Mouse (Mus musculus) small intestine, adult 2 months (tissue): ENCODE data around the gene Tbcb. TPM values are rescaled to one million over a fixed set of nuclear protein-coding genes. Genes with fewer than 3 reads are reported as not detected.
A peak's percentile ranks its signal among the peaks of the same experiment; 100 is the strongest.
"Not testable (repeated sequence)": the region's sequence is repeated elsewhere in the genome, so short reads cannot be mapped to it uniquely, and the experiment has no call there.

ENCODE experiments used
- H3K27ac ChIP-seq: fragments of 200-500 bp; 2 replicates; pipeline ENCODE4 v1.5.1; 2012; ENCODE audit warnings: low read depth, low read length, control low read depth, inconsistent platforms; ENCODE audit not compliant: insufficient read depth
- H3K27me3 ChIP-seq: fragments of 200-500 bp; 2 replicates; pipeline ENCODE4 v1.6.1; 2012; ENCODE audit warnings: mild to moderate bottlenecking, moderate library complexity, low read length, inconsistent platforms; ENCODE audit not compliant: control insufficient read depth, insufficient read depth
- H3K36me3 ChIP-seq: fragments of 200-500 bp; 2 replicates; pipeline ENCODE4 v1.6.1; 2012; ENCODE audit warnings: mild to moderate bottlenecking, low read length, control low read depth, inconsistent platforms; ENCODE audit not compliant: control insufficient read depth, insufficient read depth
- H3K4me1 ChIP-seq: fragments of 200-500 bp; 2 replicates; pipeline ENCODE4 v1.6.1; 2012; ENCODE audit warnings: low read length, inconsistent platforms, mixed read lengths; ENCODE audit not compliant: control insufficient read depth, insufficient read depth, insufficient read length
- H3K4me3 ChIP-seq: fragments of 200-500 bp; 2 replicates; pipeline ENCODE4 v1.5.1; 2012; ENCODE audit warnings: low read depth, mild to moderate bottlenecking, control low read depth, inconsistent platforms, low read length, moderate library complexity
- CTCF ChIP-seq: fragments of 200-500 bp; IDR thresholded peaks from 2 replicates; pipeline ENCODE4 v1.5.1; 2012; ENCODE audit warnings: low read depth, mild to moderate bottlenecking, control low read depth, inconsistent platforms, low read length, moderate library complexity, mixed read lengths; ENCODE audit not compliant: insufficient replicate concordance, insufficient read length; ENCODE audit errors: extremely low read depth
- POLR2A ChIP-seq: fragments of 200-500 bp; IDR thresholded peaks from 2 replicates; pipeline ENCODE4 v1.6.1; 2012; ENCODE audit warnings: low read depth, mild to moderate bottlenecking, control low read depth, inconsistent platforms, low read length, moderate library complexity
- WGBS: fragments of 180-500 bp; shearing (Covaris S2); methylation state at CpG from one replicate; pipeline ENCODE4 v1.1.7; 2018; 5-methylcytosine and 5-hydroxymethylcytosine counted together
- polyA plus RNA-seq: library from polyadenylated mRNA; depleted of rRNA; stranded (reverse); fragments of >200 nt; gene quantifications from 2 replicates; pipeline ENCODE4 v1.2.3, GENCODE M21; 2012

The Tbcb gene
- polyA plus RNA-seq, 1 experiment = 45.2 TPM

DNA sequence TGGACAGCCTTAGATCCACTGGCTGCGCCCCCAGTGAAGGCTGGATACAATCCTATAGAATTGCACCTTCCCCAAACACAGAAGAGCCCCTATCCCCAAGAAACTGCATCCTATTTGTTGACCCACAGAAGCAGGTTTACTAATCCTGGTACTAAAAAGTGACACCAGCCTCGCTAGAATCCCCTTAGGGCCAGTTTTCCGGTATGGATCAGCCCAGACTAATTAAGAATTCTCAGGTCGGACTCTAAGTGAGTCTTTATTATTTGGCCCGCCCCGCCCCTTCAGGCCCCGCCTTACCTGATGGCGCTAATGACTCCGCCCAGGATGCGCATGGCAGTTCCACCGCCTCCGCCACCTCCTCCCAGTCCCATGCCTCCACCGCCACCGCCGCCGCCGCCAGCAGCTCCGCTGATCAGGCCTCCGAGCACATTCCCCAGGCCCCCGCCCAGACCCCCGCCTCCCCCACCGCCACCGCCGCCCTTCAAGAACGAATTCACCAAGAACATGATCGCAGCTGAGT lies 38.4 kb downstream of the Tbcb start:
- TF ChIP-seq CTCF = no peak
- peak; percentile 56; the same call in 1 of the 2 replicates for TF ChIP-seq POLR2A
- Histone ChIP-seq H3K27me3 (no peaks in the 10 kb centered on the region), H3K4me3 (peak overlapping the region; percentile 86), H3K27ac (peak overlapping the region; percentile 37; the same call in 1 of the 2 replicates), H3K4me1 (peaks cover 24% of the 10 kb centered on the region), H3K36me3 (peaks cover 34% of the 10 kb centered on the region)
- WGBS = 3% methylated on average over 26 of the region's 26 CpGs

DNA sequence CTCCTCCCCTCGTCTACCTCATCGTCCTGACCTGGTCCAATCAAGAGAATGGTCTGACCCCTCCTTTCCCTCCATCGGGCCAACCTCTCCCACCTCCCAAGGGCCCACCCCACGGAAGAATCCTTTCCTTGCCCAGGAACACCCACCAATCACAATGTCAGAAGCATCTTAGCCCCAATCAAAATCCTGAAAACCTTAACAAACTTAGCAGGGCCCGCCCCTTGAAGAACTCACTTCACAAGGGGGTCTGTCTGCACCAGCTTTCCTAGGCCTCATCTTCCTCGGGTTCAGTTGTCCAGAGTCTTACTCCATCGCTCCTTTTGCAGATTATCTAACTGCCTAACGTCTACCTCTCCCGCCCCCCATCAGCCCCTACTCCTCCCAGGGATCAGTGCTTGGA lies 39.1 kb downstream of the Tbcb start:
- H3K27ac ChIP-seq = no peak overlapping the region
- WGBS = 70% methylated on average over 9 of the region's 9 CpGs

DNA sequence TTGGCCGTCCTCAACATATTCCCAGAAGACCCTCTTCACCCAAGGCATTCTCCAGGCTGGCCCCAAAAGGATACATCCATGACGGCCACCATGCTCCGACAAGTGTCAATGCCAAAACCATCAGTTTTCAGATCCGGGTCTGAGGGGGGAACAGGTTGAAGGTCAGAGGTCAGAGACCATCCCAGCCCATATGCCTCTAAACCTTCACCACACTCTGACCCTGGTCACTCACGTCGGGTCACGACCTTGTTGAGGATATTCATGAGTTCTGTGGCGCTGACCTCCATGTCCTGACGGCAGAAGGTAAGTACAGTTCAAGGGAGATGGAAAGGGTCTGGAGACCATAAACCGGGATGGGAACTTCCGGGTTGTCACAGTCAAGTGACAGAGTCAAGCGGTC lies 40.0 kb downstream of the Tbcb start:
- TF ChIP-seq POLR2A = no peak
- TF ChIP-seq CTCF = no peak
- 89% methylated on average over 12 of the region's 12 CpGs for WGBS
- Histone ChIP-seq H3K27me3 (no peaks in the 10 kb centered on the region), H3K4me1 (peaks cover 30% of the 10 kb centered on the region), H3K36me3 (peaks cover 48% of the 10 kb centered on the region), H3K4me3 (no peak overlapping the region), H3K27ac (no peak overlapping the region)

More for the DNA sequence above, 39.1 kb downstream of the Tbcb start:
- Histone ChIP-seq H3K4me3 (peak overlapping the region; percentile 86; the same call in 1 of the 2 replicates), H3K36me3 (peaks cover 40% of the 10 kb centered on the region), H3K27me3 (no peaks in the 10 kb centered on the region), H3K4me1 (peaks cover 26% of the 10 kb centered on the region)
- TF ChIP-seq CTCF (no peak), POLR2A (no peak)

DNA sequence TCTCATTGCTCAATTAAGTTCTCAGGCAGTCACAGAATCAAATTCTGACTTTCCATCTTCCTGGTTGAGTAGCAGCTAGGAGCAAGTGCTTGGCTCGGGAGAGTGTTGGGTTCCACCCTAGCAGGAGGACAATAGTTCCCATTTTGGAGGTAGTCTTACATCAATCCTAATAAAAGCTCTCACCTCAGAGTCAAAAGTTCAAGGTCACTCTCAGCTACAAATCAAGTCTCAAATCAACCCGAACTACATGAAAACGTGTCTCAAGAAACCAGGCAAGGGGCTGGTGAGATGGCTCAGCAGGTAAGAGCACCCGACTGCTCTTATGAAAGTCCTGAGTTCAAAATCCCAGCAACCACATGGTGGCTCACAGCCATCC lies 43.0 kb downstream of the Tbcb start:
- Histone ChIP-seq H3K27me3 (no peaks in the 10 kb centered on the region), H3K4me1 (peaks cover 34% of the 10 kb centered on the region), H3K4me3 (no peak overlapping the region), H3K36me3 (peaks cover 61% of the 10 kb centered on the region), H3K27ac (0 out of 2 replicates have a peak overlapping the region, but pooled peaks have one; percentile 15)
- TF ChIP-seq POLR2A (no peak), CTCF (no peak)
- 83% methylated on average over 4 of the region's 4 CpGs for WGBS

DNA sequence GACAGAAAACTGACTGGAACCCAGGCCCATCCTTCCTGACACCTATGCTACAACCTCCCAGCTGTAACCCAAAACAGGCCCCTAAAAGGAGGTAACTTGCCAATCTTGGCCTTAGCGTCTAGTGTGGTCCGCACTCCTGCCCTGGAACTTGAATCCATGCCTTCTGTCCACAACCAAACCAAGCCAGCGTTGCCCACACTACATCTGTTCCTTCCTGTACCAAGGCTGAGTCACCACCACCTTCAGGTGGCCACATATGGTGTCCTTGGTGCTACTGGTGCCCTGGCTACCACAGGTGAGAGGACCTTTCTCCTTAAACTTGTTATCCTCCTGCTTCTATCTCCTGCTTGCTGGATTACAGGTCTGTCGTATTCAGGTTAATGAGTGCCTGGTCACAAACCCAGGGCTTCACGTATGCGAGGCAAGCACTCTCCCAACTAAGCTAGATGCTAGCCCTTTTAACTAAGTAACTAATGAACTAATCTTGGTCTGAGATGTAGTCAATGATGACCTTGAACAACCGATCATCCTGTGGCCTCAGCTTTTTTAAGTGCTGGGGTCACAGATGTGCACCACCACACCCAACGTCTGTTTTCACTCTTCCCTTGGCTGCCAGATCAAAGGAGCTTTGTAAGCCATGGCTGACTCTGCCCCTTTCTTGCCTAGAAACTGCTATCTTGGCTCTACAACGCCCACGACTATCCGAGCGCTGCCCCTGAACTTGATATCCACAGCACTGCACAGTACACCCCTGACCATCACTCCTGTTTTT lies 43.5 kb downstream of the Tbcb start:
- Histone ChIP-seq H3K36me3 (peaks cover 61% of the 10 kb centered on the region), H3K27me3 (no peaks in the 10 kb centered on the region), H3K27ac (0 out of 2 replicates have a peak overlapping the region, but pooled peaks have one; percentile 15), H3K4me3 (no peak overlapping the region), H3K4me1 (peaks cover 35% of the 10 kb centered on the region)
- WGBS = 75% methylated on average over 12 of the region's 12 CpGs
- no peak for TF ChIP-seq POLR2A

DNA sequence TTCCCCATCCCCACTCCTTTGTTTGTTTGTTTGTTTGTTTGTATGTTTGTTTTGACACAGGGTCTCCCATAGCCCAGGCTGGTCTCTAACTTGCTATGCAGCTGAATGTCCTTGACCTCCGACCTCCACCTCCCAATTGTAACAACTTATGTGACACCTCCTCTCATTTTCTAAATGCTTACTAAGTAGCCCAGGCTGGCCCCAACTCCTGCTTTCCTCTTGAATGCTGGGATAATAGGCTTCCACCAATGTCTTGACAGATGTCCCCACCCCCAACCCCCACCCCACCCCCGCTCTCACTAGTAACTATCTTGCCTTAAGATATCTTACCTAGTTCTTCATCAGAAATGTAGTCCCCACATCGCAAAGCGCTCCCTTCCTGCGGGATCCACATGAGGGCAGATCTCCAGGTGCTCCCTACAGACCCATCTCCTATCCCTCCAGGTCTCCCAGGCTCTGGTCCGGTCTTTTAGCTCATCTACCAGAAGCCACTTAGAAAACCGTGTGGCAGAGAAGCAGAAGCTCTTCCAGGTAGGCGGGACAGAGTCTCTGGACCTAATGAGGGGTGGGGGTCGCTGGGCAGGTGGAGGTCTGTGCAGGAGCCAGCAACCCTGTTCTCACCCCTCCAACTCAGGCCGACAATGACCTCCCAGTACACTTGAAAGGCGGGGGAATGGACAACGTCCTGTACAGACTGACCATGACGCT lies 47.3 kb downstream of the Tbcb start:
- TF ChIP-seq POLR2A (no peak), CTCF (no peak)
- Histone ChIP-seq H3K36me3 (peaks cover 35% of the 10 kb centered on the region), H3K27me3 (no peaks in the 10 kb centered on the region), H3K4me3 (peak overlapping the region; percentile 60; the same call in 1 of the 2 replicates), H3K27ac (peak overlapping the region; percentile 72), H3K4me1 (peaks cover 31% of the 10 kb centered on the region)
- WGBS = 85% methylated on average over 13 of the region's 13 CpGs

DNA sequence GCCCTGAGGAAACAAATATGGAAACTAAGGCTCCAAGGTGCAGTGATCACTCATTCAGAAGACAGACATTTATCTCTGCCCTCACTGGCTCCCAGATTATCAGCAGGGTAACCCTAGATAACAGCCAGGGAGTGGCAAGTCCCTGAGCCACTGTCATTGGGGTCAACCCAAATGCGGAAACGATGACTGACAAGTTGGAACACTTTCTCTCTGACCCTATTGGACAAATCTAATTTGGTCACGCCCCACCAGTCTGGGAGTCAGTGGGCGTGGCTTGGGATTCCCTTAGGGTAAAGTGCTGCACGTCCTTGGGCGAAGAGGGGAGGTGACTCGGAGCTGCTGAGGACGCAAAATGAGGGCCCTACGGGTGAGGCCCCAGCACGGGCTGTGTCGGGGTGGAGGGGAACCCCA lies 48.2 kb downstream of the Tbcb start, which contains the start of gene Cox7a1:
TSS of gene Cox7a1 (plus strand) at position 266 of the 411 bp plus-strand sequence.
- peak within 1 kb of the TSS; percentile 72 for H3K27ac ChIP-seq
- TF ChIP-seq POLR2A (peak; percentile 63; the same call in 1 of the 2 replicates), CTCF (no peak)
- no peaks in the 10 kb centered on the region for H3K27me3 ChIP-seq
- peak within 1 kb of the TSS; percentile 60 for H3K4me3 ChIP-seq
- WGBS = 1% methylated on average over 11 of the region's 11 CpGs
- peaks cover 31% of the 10 kb centered on the region for H3K4me1 ChIP-seq
- peaks cover 29% of the 10 kb centered on the region for H3K36me3 ChIP-seq

DNA sequence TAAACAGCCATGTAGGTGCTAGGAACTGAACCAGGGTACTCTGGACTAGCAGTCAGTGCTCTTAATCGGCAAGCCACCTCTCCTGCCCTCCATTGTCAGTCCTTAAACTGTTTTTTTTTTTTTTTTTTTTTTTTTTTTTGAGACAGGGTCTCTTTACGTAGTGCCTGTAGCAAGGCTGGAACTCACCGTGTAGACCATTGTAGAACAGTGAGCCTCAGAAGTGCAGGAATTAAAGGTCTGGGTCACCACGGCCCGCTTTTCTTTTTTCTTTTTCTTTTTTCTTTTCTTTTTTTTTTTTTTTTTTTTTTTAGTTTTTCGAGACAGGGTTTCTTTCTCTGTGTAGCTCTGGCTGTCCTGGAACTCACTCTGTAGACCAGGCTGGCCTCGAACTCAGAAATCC lies 48.9 kb downstream of the Tbcb start:
- peaks cover 27% of the 10 kb centered on the region for H3K4me1 ChIP-seq
- H3K27ac ChIP-seq, H3K4me3 ChIP-seq, H3K27me3 ChIP-seq: not testable (repeated sequence)
- WGBS = 65% methylated on average over 7 of the region's 7 CpGs
- peaks cover 29% of the 10 kb centered on the region for H3K36me3 ChIP-seq

DNA sequence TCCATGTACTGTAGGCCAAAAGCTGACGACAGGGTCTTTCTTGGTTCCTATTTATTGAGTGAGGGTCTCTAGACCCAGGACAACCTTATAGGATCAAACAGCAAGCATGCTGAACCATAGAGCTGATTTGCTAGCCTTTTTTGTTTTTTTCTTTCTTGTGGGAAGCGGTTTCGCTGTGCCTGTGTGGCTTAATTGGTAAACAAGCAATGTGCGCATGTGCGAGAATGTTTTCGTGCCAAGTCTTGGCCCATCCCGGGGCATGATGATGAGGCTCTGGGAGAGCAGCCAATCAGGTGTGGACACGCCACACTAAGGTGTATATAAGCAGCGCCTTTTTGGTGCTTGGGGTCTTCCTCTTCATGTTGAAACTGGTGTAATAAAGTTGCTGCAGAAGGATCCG lies 50.1 kb downstream of the Tbcb start:
- not testable (repeated sequence) for H3K27me3 ChIP-seq, H3K27ac ChIP-seq, H3K4me3 ChIP-seq
- H3K36me3 ChIP-seq = peaks cover 26% of the 10 kb centered on the region
- H3K4me1 ChIP-seq = peaks cover 21% of the 10 kb centered on the region
- WGBS = 90% methylated on average over 10 of the region's 10 CpGs
